8 mouse cellular contexts compared by ENCODE assay signal in the genomic region with DNA sequence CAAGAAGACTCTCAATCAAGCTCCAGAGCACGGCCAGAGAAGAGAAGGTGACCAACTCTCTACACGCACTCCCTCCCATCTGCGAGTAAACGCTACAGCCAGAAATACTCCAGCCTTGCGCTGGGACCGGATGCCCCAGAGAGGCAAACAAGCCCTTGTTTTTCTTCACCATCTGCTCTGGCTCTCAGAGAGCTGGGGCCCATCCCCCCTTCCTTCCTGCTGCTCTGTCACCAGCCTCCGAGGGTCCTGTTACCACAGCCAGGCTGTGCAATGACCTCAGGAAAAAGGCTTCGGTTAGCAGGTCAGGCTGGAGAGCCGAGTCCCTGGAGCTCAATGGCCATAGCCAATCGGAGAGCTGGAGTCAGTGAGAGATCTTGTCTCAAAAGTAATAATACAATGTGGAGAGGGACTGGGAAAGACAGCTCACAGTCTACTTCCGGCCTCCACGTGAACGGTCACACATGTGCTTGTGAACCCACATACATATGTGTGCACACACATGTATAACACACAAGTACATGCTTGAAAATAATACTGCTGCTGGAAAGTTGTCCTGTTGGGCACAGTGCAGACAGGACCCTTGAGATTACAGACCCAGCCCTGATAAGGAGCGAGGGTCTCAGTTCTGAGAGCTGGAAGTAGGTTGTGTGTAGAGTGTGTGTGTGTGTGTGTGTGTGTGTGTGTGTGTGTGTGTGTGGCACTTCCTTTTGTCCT. TPM values are rescaled to one million over a fixed set of nuclear protein-coding genes. Genes with fewer than 3 reads are reported as not detected.
A peak's percentile ranks its signal among the peaks of the same experiment; 100 is the strongest.
DNase-seq lines count a peak whose midpoint lies in the region; ATAC-seq and TF ChIP-seq lines count a peak whose summit lies in the region.

No protein-coding gene starts in this region.

- peaks cover 11% of the 10 kb centered on the region; the same call in 1 of the 2 replicates for H3K4me1 ChIP-seq in hindbrain, postnatal 0 days (ENCODE audit: insufficient read depth, low read length)
- peaks cover 53% of the 10 kb centered on the region for H3K4me1 ChIP-seq in limb, embryonic 11.5 days (ENCODE audit: control insufficient read depth, insufficient read depth, low read length)
- peaks cover 16% of the 10 kb centered on the region for H3K4me1 ChIP-seq in midbrain, embryonic 15.5 days
- peaks cover 20% of the 10 kb centered on the region for H3K4me1 ChIP-seq in stomach, embryonic 16.5 days (ENCODE audit: control insufficient read depth, insufficient read depth, low read length)

- H3K4me3 ChIP-seq in hindbrain, postnatal 0 days (ENCODE audit: low read length) = no peak overlapping the region
- H3K4me3 ChIP-seq in limb, embryonic 11.5 days (ENCODE audit: low read depth, low read length) = no peak overlapping the region
- no peak overlapping the region for H3K4me3 ChIP-seq in midbrain, embryonic 15.5 days
- no peak overlapping the region for H3K4me3 ChIP-seq in stomach, embryonic 16.5 days (replicated peaks; ENCODE audit: low read length)

- peak overlapping the region; percentile 60; the same call in 1 of the 2 replicates for H3K27ac ChIP-seq in hindbrain, postnatal 0 days
- peak overlapping the region; percentile 98 for H3K27ac ChIP-seq in limb, embryonic 11.5 days (replicated peaks; ENCODE audit: low read depth, low read length)
- H3K27ac ChIP-seq in midbrain, embryonic 15.5 days = 0 out of 2 replicates have a peak overlapping the region, but pooled peaks have one; percentile 40
- peak overlapping the region; percentile 82 for H3K27ac ChIP-seq in stomach, embryonic 16.5 days (ENCODE audit: low read length)

- H3K36me3 ChIP-seq in hindbrain, postnatal 0 days (ENCODE audit: insufficient read depth, low read length) = no peaks in the 10 kb centered on the region
- H3K36me3 ChIP-seq in limb, embryonic 11.5 days (ENCODE audit: control insufficient read depth, insufficient read depth, low read length) = no peaks in the 10 kb centered on the region; the same call in 1 of the 2 replicates
- no peaks in the 10 kb centered on the region for H3K36me3 ChIP-seq in midbrain, embryonic 15.5 days (replicated peaks)
- no peaks in the 10 kb centered on the region for H3K36me3 ChIP-seq in stomach, embryonic 16.5 days (ENCODE audit: control insufficient read depth, insufficient read depth, low read length)

- 23% methylated on average over 14 of the region's 14 CpGs for WGBS in hindbrain, postnatal 0 days
- WGBS in limb, embryonic 11.5 days = 6% methylated on average over 14 of the region's 14 CpGs
- 22% methylated on average over 14 of the region's 14 CpGs for WGBS in midbrain, embryonic 15.5 days
- WGBS in stomach, embryonic 16.5 days = 12% methylated on average over 14 of the region's 14 CpGs

- no peaks in the 10 kb centered on the region for H3K27me3 ChIP-seq in hindbrain, postnatal 0 days (ENCODE audit: insufficient read depth, low read length)
- no peaks in the 10 kb centered on the region for H3K27me3 ChIP-seq in limb, embryonic 11.5 days (ENCODE audit: control insufficient read depth, insufficient read depth, low read length)
- H3K27me3 ChIP-seq in midbrain, embryonic 15.5 days (replicated peaks) = no peaks in the 10 kb centered on the region
- H3K27me3 ChIP-seq in stomach, embryonic 16.5 days (ENCODE audit: control insufficient read depth, insufficient read depth, low read length) = no peaks in the 10 kb centered on the region

- H3K4me2 ChIP-seq in hindbrain, postnatal 0 days (ENCODE audit: low read depth, low read length) = no peak overlapping the region
- H3K4me2 ChIP-seq in limb, embryonic 11.5 days (ENCODE audit: low read depth, severe bottlenecking) = peak overlapping the region; percentile 34
- no peak overlapping the region for H3K4me2 ChIP-seq in midbrain, embryonic 15.5 days
- no peak overlapping the region for H3K4me2 ChIP-seq in stomach, embryonic 16.5 days (ENCODE audit: low read depth, low read length)

- peak; percentile 74 for DNase-seq in CD4-positive, CD25-positive, alpha-beta regulatory T cell, adult 2 months (ENCODE audit: low read depth, low spot score)
- DNase-seq in gastrocnemius, postnatal 25 days = peak; percentile 53
- DNase-seq in hindbrain, postnatal 0 days (ENCODE audit: low spot score) = peak; percentile 65
- DNase-seq in limb, embryonic 11.5 days (ENCODE audit: low spot score) = peak; percentile 93
- DNase-seq in adrenal gland, postnatal 25 days = no peak

- ATAC-seq in common myeloid progenitor, adult 5-6 weeks (replicated peaks; ENCODE audit: low read depth, poor library complexity, severe bottlenecking) = peak; percentile 83
- peak; percentile 80 for ATAC-seq in hindbrain, postnatal 0 days
- ATAC-seq in limb, embryonic 11.5 days (ENCODE audit: insufficient number of reproducible peaks, low FRiP score, low TSS enrichment, low read depth) = peak; percentile 88
- no peak for ATAC-seq in midbrain, embryonic 15.5 days (replicated peaks)
- ATAC-seq in stomach, embryonic 16.5 days (ENCODE audit: insufficient read depth, low FRiP score) = peak; percentile 83

- no peaks in the 10 kb centered on the region for H3K9me3 ChIP-seq in hindbrain, postnatal 0 days (ENCODE audit: low read length)
- H3K9me3 ChIP-seq in limb, embryonic 11.5 days (ENCODE audit: control insufficient read depth, low read length) = no peaks in the 10 kb centered on the region
- H3K9me3 ChIP-seq in midbrain, embryonic 15.5 days = no peaks in the 10 kb centered on the region
- no peaks in the 10 kb centered on the region for H3K9me3 ChIP-seq in stomach, embryonic 16.5 days (replicated peaks; ENCODE audit: control insufficient read depth, low read length)

- TF ChIP-seq CTCF in hindbrain, postnatal 0 days (IDR thresholded peaks at IDR 0.05; ENCODE audit: low read depth) = no peak

- H3K9ac ChIP-seq in hindbrain, postnatal 0 days (replicated peaks; ENCODE audit: low read length) = no peak overlapping the region
- H3K9ac ChIP-seq in limb, embryonic 11.5 days (ENCODE audit: low read length) = peak overlapping the region; percentile 55
- no peak overlapping the region for H3K9ac ChIP-seq in midbrain, embryonic 15.5 days
- H3K9ac ChIP-seq in stomach, embryonic 16.5 days (ENCODE audit: low read length) = 0 out of 2 replicates have a peak overlapping the region, but pooled peaks have one; percentile 20

RNA-seq across cellular contexts. Expression of gene Col26a1, which starts 18.9 kb away (rescaled TPM):
- not detected in 2 replicates for total RNA-seq in common myeloid progenitor, adult 5-6 weeks (2017)
- 1 to 10 TPM; 4.9 to 5.7 TPM for total RNA-seq in gastrocnemius, postnatal 25 days (2021)
- total RNA-seq in hindbrain, postnatal 0 days (2014; rRNA removed) = 56.6 and 66.6 TPM in 2 replicates
- polyA plus RNA-seq in hindbrain, postnatal 0 days (2015; fragmentation: Nextera tagmentation; extraction: Ambion mirVana) = 34.7 and 35.6 TPM in 2 replicates
- 68.2 and 69.0 TPM in 2 replicates for polyA plus RNA-seq in limb, embryonic 11.5 days (2014; fragmentation: Nextera tagmentation; extraction: Ambion mirVana)
- polyA plus RNA-seq in midbrain, embryonic 15.5 days (2015; fragmentation: Nextera tagmentation; extraction: Ambion mirVana) = 31.6 and 34.3 TPM in 2 replicates
- polyA plus RNA-seq in stomach, embryonic 16.5 days (2015; fragmentation: Nextera tagmentation; extraction: Ambion mirVana) = 9.5 and 13.4 TPM in 2 replicates
- total RNA-seq in adrenal gland, postnatal 25 days (2021) = 1.0 and 1.6 TPM in 2 replicates

RNA-seq across cellular contexts. Expression of gene Ift22, which starts 43.8 kb away (rescaled TPM):
- total RNA-seq in common myeloid progenitor, adult 5-6 weeks (2017) = 3.8 and 15.0 TPM in 2 replicates
- 1 to 10 TPM; 5.6 to 6.9 TPM for total RNA-seq in gastrocnemius, postnatal 25 days (2021)
- total RNA-seq in hindbrain, postnatal 0 days (2014; rRNA removed) = 18.4 and 20.1 TPM in 2 replicates
- polyA plus RNA-seq in hindbrain, postnatal 0 days (2015; fragmentation: Nextera tagmentation; extraction: Ambion mirVana) = 119 and 123 TPM in 2 replicates
- 80.6 and 80.7 TPM in 2 replicates for polyA plus RNA-seq in limb, embryonic 11.5 days (2014; fragmentation: Nextera tagmentation; extraction: Ambion mirVana)
- 125 and 132 TPM in 2 replicates for polyA plus RNA-seq in midbrain, embryonic 15.5 days (2015; fragmentation: Nextera tagmentation; extraction: Ambion mirVana)
- 54.1 and 57.3 TPM in 2 replicates for polyA plus RNA-seq in stomach, embryonic 16.5 days (2015; fragmentation: Nextera tagmentation; extraction: Ambion mirVana)
- total RNA-seq in adrenal gland, postnatal 25 days (2021) = 31.3 and 35.6 TPM in 2 replicates

Comparison
In these comparisons a context has a peak if more than half of its experiments do, and no peak if none do; other contexts are left out.
1. H3K27ac ChIP-seq: peak in every context shown above with its lines; median percentile 98 in limb, embryonic 11.5 days; 82 in stomach, embryonic 16.5 days; 60 in hindbrain, postnatal 0 days; 40 in midbrain, embryonic 15.5 days.
2. H3K9ac ChIP-seq: peak in limb, embryonic 11.5 days (single experiment) and stomach, embryonic 16.5 days (single experiment); none in hindbrain, postnatal 0 days (single experiment) and midbrain, embryonic 15.5 days (single experiment).